Mouse (Mus musculus) liver, embryonic 11.5 days (tissue): ENCODE data around the gene Tmem87b. TPM values are rescaled to one million over a fixed set of nuclear protein-coding genes. Genes with fewer than 3 reads are reported as not detected.
A peak's percentile ranks its signal among the peaks of the same experiment; 100 is the strongest.

Experiments used
- ATAC-seq: fragments of 200-750 bp; cut with Nextera tagmentation; replicated peaks from 2 replicates; pipeline ENCODE4 v1.8.0; 2017; ENCODE audit warnings: moderate number of reproducible peaks, mild to moderate bottlenecking, moderate TSS enrichment, moderate library complexity; ENCODE audit not compliant: low FRiP score
- DNase-seq: peaks from one replicate; pipeline ENCODE4 v3.0.0-alpha.2; 2017; ENCODE audit warnings: low spot score
- H3K27ac ChIP-seq: fragments of 300-500 bp; sonication (generic); 2 replicates; pipeline ENCODE4 v1.5.1; 2014; ENCODE audit warnings: mild to moderate bottlenecking, low read depth, low read length, control low read depth
- H3K27me3 ChIP-seq: fragments of 300-500 bp; sonication (generic); replicated peaks from 2 replicates; pipeline ENCODE4 v1.6.1; 2014; ENCODE audit warnings: low read length, mixed read lengths; ENCODE audit not compliant: control insufficient read depth, insufficient read depth
- H3K36me3 ChIP-seq: fragments of 300-500 bp; sonication (generic); 2 replicates; pipeline ENCODE4 v1.6.1; 2014; ENCODE audit warnings: mild to moderate bottlenecking, low read length, moderate library complexity, mixed read lengths; ENCODE audit not compliant: control insufficient read depth, insufficient read depth
- H3K4me1 ChIP-seq: fragments of 300-500 bp; sonication (generic); replicated peaks from 2 replicates; pipeline ENCODE4 v1.6.1; 2014; ENCODE audit warnings: low read length, mixed read lengths; ENCODE audit not compliant: control insufficient read depth, insufficient read depth
- H3K4me2 ChIP-seq: fragments of 300-500 bp; sonication (generic); 2 replicates; pipeline ENCODE4 v1.6.1; 2014; ENCODE audit warnings: mild to moderate bottlenecking, control low read depth, moderate library complexity
- H3K4me3 ChIP-seq: fragments of 300-500 bp; sonication (generic); 2 replicates; pipeline ENCODE4 v1.5.1; 2014; ENCODE audit warnings: low read depth, low read length, control low read depth
- H3K9ac ChIP-seq: fragments of 300-500 bp; sonication (generic); 2 replicates; pipeline ENCODE4 v1.6.1; 2014; ENCODE audit warnings: low read depth, low read length, control low read depth
- H3K9me3 ChIP-seq: fragments of 300-500 bp; sonication (generic); 2 replicates; pipeline ENCODE4 v1.6.1; 2016; ENCODE audit warnings: low read length, inconsistent platforms, mixed read lengths; ENCODE audit not compliant: control insufficient read depth
- WGBS: fragments of 180-500 bp; shearing (Covaris S2); extraction: QIAGEN DNeasy Blood & Tissue Kit; methylation state at CpG from one replicate; pipeline ENCODE4 v1.1.7; 2014; 5-methylcytosine and 5-hydroxymethylcytosine counted together
- polyA plus RNA-seq: library from polyadenylated mRNA; unstranded; fragments of >200 nt; fragmentation: Nextera tagmentation; extraction: Ambion mirVana; gene quantifications from 2 replicates; pipeline ENCODE4 v1.2.1, GENCODE M21; 2014

Gene Tmem87b
- polyA plus RNA-seq, 1 experiment from 2014 or later = 16.0 TPM

GRCm38 (mm10) chr2:128812761-128813160 is 5.2 kb upstream of the Tmem87b start:
- WGBS = 38% methylated on average over 2 of the region's 2 CpGs
- Histone ChIP-seq H3K4me3 (no peak overlapping the region), H3K36me3 (no peaks in the 10 kb centered on the region), H3K9ac (no peak overlapping the region), H3K27me3 (no peaks in the 10 kb centered on the region), H3K4me2 (no peak overlapping the region), H3K27ac (no peak overlapping the region), H3K4me1 (0 out of 2 replicates have a peak, but pooled peaks cover 3% of the 10 kb centered on the region), H3K9me3 (no peaks in the 10 kb centered on the region)
- DNase-seq = no peak
- ATAC-seq = no peak

DNA sequence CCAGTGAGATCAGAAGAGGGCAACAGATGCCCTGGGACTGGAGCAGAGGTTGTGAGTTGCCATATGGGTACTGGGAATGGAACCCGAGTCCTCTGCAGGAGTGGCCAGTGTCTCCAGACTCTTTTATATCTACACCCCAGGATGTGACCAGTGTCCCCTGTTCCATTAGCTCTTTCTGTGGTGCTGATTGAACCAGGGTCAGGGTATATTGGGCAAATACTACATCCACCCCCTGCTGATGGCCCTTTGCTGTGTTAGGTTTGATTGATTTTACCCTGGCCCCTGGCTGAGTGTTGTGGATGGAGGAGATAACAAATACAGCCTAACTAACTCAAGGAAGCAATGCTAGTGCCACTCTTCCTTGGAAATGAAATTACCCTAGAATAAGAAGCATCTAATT is 1.6 kb upstream of the Tmem87b start:
- Histone ChIP-seq H3K36me3 (no peaks in the 10 kb centered on the region), H3K9ac (no peak overlapping the region), H3K27me3 (no peaks in the 10 kb centered on the region), H3K4me1 (peaks cover 5% of the 10 kb centered on the region), H3K4me3 (no peak overlapping the region), H3K9me3 (no peaks in the 10 kb centered on the region), H3K4me2 (no peak overlapping the region), H3K27ac (no peak overlapping the region)
- 68% methylated on average over 1 of the region's 1 CpGs for WGBS
- ATAC-seq (no peak), DNase-seq (no peak)

- WGBS = 49% methylated on average over 6 of the region's 6 CpGs
- Histone ChIP-seq H3K4me2 (peak overlapping the region; percentile 73), H3K9ac (no peak overlapping the region), H3K27ac (no peak overlapping the region), H3K4me3 (peak overlapping the region; percentile 84), H3K27me3 (no peaks in the 10 kb centered on the region), H3K4me1 (peaks cover 5% of the 10 kb centered on the region), H3K36me3 (no peaks in the 10 kb centered on the region), H3K9me3 (no peaks in the 10 kb centered on the region)
- DNase-seq = no peak
- no peak for ATAC-seq
These were observed 1.0 kb upstream of the Tmem87b start for GRCm38 (mm10) chr2:128816916-128817315.

DNA sequence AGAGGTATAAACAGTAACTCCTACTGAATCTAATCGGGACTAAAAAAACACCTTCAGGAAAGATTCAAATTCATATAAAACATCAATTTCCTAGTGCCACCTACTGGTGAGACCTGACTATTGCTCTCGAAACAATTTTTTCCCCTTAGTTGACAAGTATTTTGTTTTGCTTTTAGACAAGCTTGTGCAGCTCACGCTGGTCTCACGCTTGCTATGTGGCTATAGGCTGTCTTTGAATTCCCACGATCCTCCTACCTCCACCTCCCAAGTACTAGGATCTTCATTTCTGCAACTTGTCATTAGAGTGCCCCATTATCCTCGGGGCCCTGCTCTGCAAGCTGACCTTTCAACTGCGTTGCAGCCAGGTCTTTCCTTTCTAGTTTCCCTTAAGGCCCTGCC is 532 bp upstream of the Tmem87b start:
- under 1% methylated on average over 7 of the region's 7 CpGs for WGBS
- DNase-seq = no peak

GRCm38 (mm10) chr2:128818956-128819643 is 1.2 kb downstream of the Tmem87b start:
- ATAC-seq (no peak), DNase-seq (no peak)
- H3K9ac ChIP-seq = peak overlapping the region; percentile 79
- H3K4me2 ChIP-seq = peak overlapping the region; percentile 73
- H3K27me3 ChIP-seq = no peaks in the 10 kb centered on the region
- H3K4me1 ChIP-seq = peaks cover 5% of the 10 kb centered on the region
- peak overlapping the region; percentile 84 for H3K4me3 ChIP-seq
- peak overlapping the region; percentile 84; the same call in 1 of the 2 replicates for H3K27ac ChIP-seq
- no peaks in the 10 kb centered on the region for H3K36me3 ChIP-seq
- WGBS = 25% methylated on average over 14 of the region's 14 CpGs
- H3K9me3 ChIP-seq = no peaks in the 10 kb centered on the region

More for the DNA sequence above, 532 bp upstream of the Tmem87b start:
- 0 out of 2 replicates have a peak overlapping the region, but pooled peaks have one; percentile 4 for H3K9ac ChIP-seq
- no peaks in the 10 kb centered on the region for H3K9me3 ChIP-seq
- H3K4me2 ChIP-seq = peak overlapping the region; percentile 73
- peak overlapping the region; percentile 84 for H3K4me3 ChIP-seq
- H3K4me1 ChIP-seq = peaks cover 5% of the 10 kb centered on the region
- ATAC-seq = peak; percentile 30
- no peaks in the 10 kb centered on the region for H3K27me3 ChIP-seq
- no peaks in the 10 kb centered on the region for H3K36me3 ChIP-seq
- H3K27ac ChIP-seq = 0 out of 2 replicates have a peak overlapping the region, but pooled peaks have one; percentile 47

DNA sequence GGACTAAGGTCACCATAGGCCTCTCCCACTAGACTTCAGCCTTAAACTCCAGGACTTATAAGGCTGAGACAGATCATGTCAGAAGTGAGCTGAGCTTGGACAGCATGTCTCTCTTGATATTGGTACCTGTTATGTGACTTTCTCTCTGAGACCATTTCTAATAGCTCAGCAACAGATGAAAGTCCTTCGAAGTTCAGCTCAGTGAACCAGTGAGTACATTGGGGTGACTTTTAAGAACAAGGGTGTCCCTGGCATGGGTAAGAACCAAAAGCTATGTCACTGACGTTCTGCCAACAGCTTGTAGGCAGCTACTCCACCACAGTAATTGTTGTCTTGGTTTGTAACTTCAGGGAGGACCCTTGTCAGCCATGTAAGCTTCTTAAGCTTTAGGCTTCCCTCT is 2.7 kb downstream of the Tmem87b start:
- Histone ChIP-seq H3K27ac (no peak overlapping the region), H3K27me3 (no peaks in the 10 kb centered on the region), H3K4me3 (no peak overlapping the region), H3K4me1 (peaks cover 5% of the 10 kb centered on the region), H3K4me2 (no peak overlapping the region), H3K36me3 (no peaks in the 10 kb centered on the region), H3K9ac (no peak overlapping the region), H3K9me3 (no peaks in the 10 kb centered on the region)
- DNase-seq (no peak), ATAC-seq (no peak)
- WGBS = 83% methylated on average over 2 of the region's 2 CpGs

DNA sequence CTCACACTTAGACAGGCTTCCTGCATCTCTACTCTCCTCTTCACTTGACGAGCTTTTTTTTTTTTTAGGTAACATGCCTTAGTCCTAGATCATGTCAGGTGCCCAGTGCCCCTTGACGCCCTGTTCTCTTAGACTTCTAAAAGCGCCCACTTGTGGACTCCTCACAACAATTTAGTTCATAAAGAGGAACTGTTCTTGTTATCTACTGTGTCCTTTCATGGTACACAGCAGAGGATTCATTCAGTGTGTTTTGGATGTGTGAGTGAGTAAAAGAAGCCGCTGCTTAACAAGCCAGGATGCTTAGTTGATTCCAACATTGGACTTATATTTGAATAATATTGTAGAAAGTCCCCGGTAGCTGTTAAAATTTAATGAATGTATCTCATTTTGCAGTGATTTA is 6.0 kb downstream of the Tmem87b start:
- no peaks in the 10 kb centered on the region for H3K36me3 ChIP-seq
- peaks cover 2% of the 10 kb centered on the region for H3K4me1 ChIP-seq
- H3K27me3 ChIP-seq = no peaks in the 10 kb centered on the region
- H3K9me3 ChIP-seq = no peaks in the 10 kb centered on the region
- H3K4me2 ChIP-seq = no peak overlapping the region
- H3K4me3 ChIP-seq = no peak overlapping the region
- no peak overlapping the region for H3K27ac ChIP-seq
- no peak for DNase-seq
- 87% methylated on average over 5 of the region's 5 CpGs for WGBS
- no peak for ATAC-seq
- no peak overlapping the region for H3K9ac ChIP-seq

GRCm38 (mm10) chr2:128827787-128828186 is 9.9 kb downstream of the Tmem87b start:
- H3K4me1 ChIP-seq = no peaks in the 10 kb centered on the region
- H3K9me3 ChIP-seq = no peaks in the 10 kb centered on the region
- H3K27ac ChIP-seq = no peak overlapping the region
- H3K36me3 ChIP-seq = peaks cover 3% of the 10 kb centered on the region; the same call in 1 of the 2 replicates
- ATAC-seq (no peak), DNase-seq (no peak)
- no peaks in the 10 kb centered on the region for H3K27me3 ChIP-seq
- no peak overlapping the region for H3K9ac ChIP-seq
- WGBS = 92% methylated on average over 1 of the region's 1 CpGs
- H3K4me3 ChIP-seq = no peak overlapping the region
- no peak overlapping the region for H3K4me2 ChIP-seq

- no peaks in the 10 kb centered on the region for H3K9me3 ChIP-seq
- ATAC-seq = no peak
- DNase-seq = no peak
- no peak overlapping the region for H3K9ac ChIP-seq
- no peak overlapping the region for H3K4me2 ChIP-seq
- H3K36me3 ChIP-seq = peaks cover 6% of the 10 kb centered on the region; the same call in 1 of the 2 replicates
- WGBS = 81% methylated on average over 3 of the region's 3 CpGs
- no peak overlapping the region for H3K27ac ChIP-seq
- H3K4me3 ChIP-seq = no peak overlapping the region
- no peaks in the 10 kb centered on the region for H3K4me1 ChIP-seq
- H3K27me3 ChIP-seq = no peaks in the 10 kb centered on the region
These were observed 14.7 kb downstream of the Tmem87b start for GRCm38 (mm10) chr2:128832611-128833010.
